Mouse (Mus musculus) forebrain, embryonic 11.5 days (tissue): ENCODE measurements around the gene Kcnk5. TPM values are rescaled to one million over a fixed set of nuclear protein-coding genes. Genes with fewer than 3 reads are reported as not detected.
A peak's percentile ranks its signal among the peaks of the same experiment; 100 is the strongest.

Source experiments
- ATAC-seq: fragments of 200-750 bp; cut with Nextera tagmentation; replicated peaks from 2 replicates; pipeline ENCODE4 v1.8.0; 2017; ENCODE audit warnings: moderate TSS enrichment; ENCODE audit not compliant: low FRiP score
- DNase-seq: peaks from one replicate; pipeline ENCODE4 v3.0.0-alpha.2; 2017; ENCODE audit warnings: low spot score
- H3K27ac ChIP-seq: fragments of 300-500 bp; sonication (generic); 2 replicates; pipeline ENCODE4 v1.5.1; 2014; ENCODE audit warnings: low read depth, low read length
- H3K27me3 ChIP-seq: fragments of 300-500 bp; sonication (generic); 2 replicates; pipeline ENCODE4 v1.6.1; 2014; ENCODE audit warnings: mild to moderate bottlenecking, low read length, mixed read lengths; ENCODE audit not compliant: control insufficient read depth, insufficient read depth
- H3K36me3 ChIP-seq: fragments of 300-500 bp; sonication (generic); 2 replicates; pipeline ENCODE4 v1.6.1; 2014; ENCODE audit warnings: mild to moderate bottlenecking, low read length, moderate library complexity, mixed read lengths; ENCODE audit not compliant: control insufficient read depth, insufficient read depth
- H3K4me1 ChIP-seq: fragments of 300-500 bp; sonication (generic); replicated peaks from 2 replicates; pipeline ENCODE4 v1.6.1; 2014; ENCODE audit warnings: low read length, mixed read lengths; ENCODE audit not compliant: control insufficient read depth, insufficient read depth
- H3K4me2 ChIP-seq: fragments of 300-500 bp; sonication (generic); 2 replicates; pipeline ENCODE4 v1.6.1; 2014; ENCODE audit warnings: low read depth, mild to moderate bottlenecking, low read length, moderate library complexity, mixed read lengths; ENCODE audit not compliant: severe bottlenecking
- H3K4me3 ChIP-seq: fragments of 300-500 bp; sonication (generic); 2 replicates; pipeline ENCODE4 v1.5.1; 2014; ENCODE audit warnings: low read depth, low read length
- H3K9ac ChIP-seq: fragments of 300-500 bp; sonication (generic); 2 replicates; pipeline ENCODE4 v1.6.1; 2014; ENCODE audit warnings: low read length
- H3K9me3 ChIP-seq: fragments of 300-500 bp; sonication (generic); 2 replicates; pipeline ENCODE4 v1.6.1; 2016; ENCODE audit warnings: low read length, mixed read lengths; ENCODE audit not compliant: control insufficient read depth
- WGBS: fragments of 180-500 bp; shearing (Covaris S2); extraction: QIAGEN DNeasy Blood & Tissue Kit; methylation state at CpG from one replicate; pipeline ENCODE4 v1.1.7; 2014; 5-methylcytosine and 5-hydroxymethylcytosine counted together
- polyA plus RNA-seq: library from polyadenylated mRNA; unstranded; fragments of >200 nt; fragmentation: Nextera tagmentation; extraction: Ambion mirVana; gene quantifications from 2 replicates; pipeline ENCODE4 v1.2.1, GENCODE M21; 2014

Kcnk5 gene
- polyA plus RNA-seq, 1 experiment from 2014 or later: 14.9 TPM

DNA sequence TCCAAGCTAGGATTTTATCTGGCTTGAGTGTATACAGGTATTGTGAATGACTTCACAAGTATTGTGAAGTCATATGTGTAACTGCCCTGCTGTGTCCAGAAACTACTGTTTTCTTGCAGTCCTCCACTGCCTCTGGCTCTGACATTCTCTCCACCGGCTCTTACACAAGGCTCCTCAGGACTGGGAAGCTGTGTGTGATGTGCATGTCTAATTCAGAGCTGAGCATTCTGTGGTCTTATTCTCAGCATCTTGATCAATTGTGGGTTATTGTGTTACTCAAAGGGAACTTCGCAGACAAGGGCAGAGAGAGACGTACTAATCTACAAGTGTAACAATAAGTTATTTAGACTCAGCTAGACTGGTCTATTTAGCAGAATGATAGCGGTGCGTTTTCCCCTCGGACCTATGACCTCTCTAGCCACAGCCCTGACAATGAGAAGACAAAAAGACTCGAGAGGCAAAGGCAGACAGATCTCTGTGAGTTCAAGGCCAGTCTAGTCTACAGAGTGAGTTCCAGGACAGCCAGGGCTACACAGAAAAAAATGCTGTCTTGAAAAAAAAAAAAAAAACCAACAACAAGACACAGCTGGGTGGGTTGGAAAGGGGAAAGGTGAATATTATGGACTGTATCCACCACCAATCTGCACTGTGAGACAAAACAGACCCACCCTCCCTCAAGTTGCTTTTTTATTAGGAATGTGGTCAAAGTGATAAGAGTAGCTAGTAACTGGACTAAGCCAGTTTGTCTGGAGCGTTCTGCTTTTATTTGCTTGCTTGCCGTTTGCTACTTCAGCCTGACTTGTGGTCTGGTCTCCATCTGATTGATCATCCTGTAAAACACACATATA, 30.4 kb upstream of the Kcnk5 start:
- ATAC-seq (peak; percentile 36), DNase-seq (no peak)
- Histone ChIP-seq H3K36me3 (no peaks in the 10 kb centered on the region), H3K4me2 (no peak overlapping the region), H3K27ac (no peak overlapping the region), H3K4me3 (no peak overlapping the region), H3K9ac (no peak overlapping the region), H3K27me3 (no peaks in the 10 kb centered on the region), H3K4me1 (peaks cover 3% of the 10 kb centered on the region), H3K9me3 (no peaks in the 10 kb centered on the region)
- 47% methylated on average over 9 of the region's 9 CpGs for whole genome bisulfite sequencing

GRCm38 (mm10) chr14:20209926-20210325, 28.3 kb upstream of the Kcnk5 start:
- no peak overlapping the region for H3K4me3 ChIP-seq

GRCm38 (mm10) chr14:20208435-20208834, 26.8 kb upstream of the Kcnk5 start:
- no peak overlapping the region for H3K4me2 ChIP-seq
- no peak overlapping the region for H3K27ac ChIP-seq
- H3K4me1 ChIP-seq: peaks cover 2% of the 10 kb centered on the region; the same call in 1 of the 2 replicates
- no peaks in the 10 kb centered on the region for H3K36me3 ChIP-seq
- no peaks in the 10 kb centered on the region for H3K27me3 ChIP-seq
- H3K9me3 ChIP-seq: no peaks in the 10 kb centered on the region
- ATAC-seq: peak; percentile 76
- peak; percentile 72 for DNase-seq
- no peak overlapping the region for H3K9ac ChIP-seq
- H3K4me3 ChIP-seq: no peak overlapping the region
- WGBS: 25% methylated on average over 6 of the region's 6 CpGs

More at GRCm38 (mm10) chr14:20209926-20210325, 28.3 kb upstream of the Kcnk5 start:
- no peaks in the 10 kb centered on the region for H3K27me3 ChIP-seq
- H3K4me2 ChIP-seq: no peak overlapping the region
- no peak overlapping the region for H3K9ac ChIP-seq
- H3K4me1 ChIP-seq: peaks cover 2% of the 10 kb centered on the region; the same call in 1 of the 2 replicates
- 79% methylated on average over 7 of the region's 7 CpGs for WGBS
- H3K9me3 ChIP-seq: no peaks in the 10 kb centered on the region
- no peak overlapping the region for H3K27ac ChIP-seq
- DNase-seq: no peak
- ATAC-seq: no peak
- no peaks in the 10 kb centered on the region for H3K36me3 ChIP-seq

DNA sequence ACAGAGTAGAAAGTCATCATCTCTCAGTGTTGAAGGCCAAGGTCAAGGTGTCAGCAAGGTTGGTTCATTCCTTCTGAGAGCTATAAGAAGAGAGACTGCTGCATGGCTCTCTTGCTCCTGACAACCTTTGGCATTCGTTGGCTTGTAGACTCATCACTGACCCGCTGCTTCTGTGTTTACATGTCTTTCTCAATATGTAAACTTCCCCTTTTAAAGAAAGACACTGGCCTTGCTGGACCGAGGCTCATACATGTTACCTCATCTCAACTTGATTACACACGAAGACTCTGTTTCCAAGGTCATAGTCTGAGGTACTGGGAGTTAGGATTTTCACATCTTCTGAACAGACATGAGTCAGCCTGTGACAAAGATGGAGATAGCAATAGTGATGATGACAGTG, 24.1 kb upstream of the Kcnk5 start:
- Histone ChIP-seq H3K4me1 (peaks cover 2% of the 10 kb centered on the region; the same call in 1 of the 2 replicates), H3K9me3 (no peaks in the 10 kb centered on the region), H3K4me2 (no peak overlapping the region), H3K9ac (no peak overlapping the region), H3K36me3 (no peaks in the 10 kb centered on the region), H3K27me3 (no peaks in the 10 kb centered on the region), H3K4me3 (no peak overlapping the region), H3K27ac (no peak overlapping the region)
- DNase-seq (no peak), ATAC-seq (no peak)
- 94% methylated on average over 4 of the region's 4 CpGs for WGBS

DNA sequence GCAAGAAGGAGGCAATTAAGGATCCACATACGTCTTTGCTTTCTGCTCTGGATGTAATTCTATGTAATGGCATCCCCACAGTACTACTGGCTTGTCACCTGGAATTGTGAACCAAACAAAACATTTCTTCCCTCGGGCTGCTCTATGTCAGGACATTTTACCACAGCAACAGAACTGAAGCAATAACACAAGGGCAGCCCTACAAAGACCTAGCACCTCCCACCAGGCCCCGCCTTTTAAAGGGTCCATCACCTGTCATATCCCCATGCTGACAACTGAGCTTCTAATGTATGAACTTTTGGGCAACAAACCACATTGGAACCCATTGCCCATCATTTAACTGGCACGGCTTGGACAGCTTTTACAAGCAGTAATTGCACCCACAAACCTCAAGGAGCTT, 21.7 kb upstream of the Kcnk5 start:
- WGBS: 62% methylated on average over 4 of the region's 4 CpGs
- no peak overlapping the region for H3K9ac ChIP-seq

GRCm38 (mm10) chr14:20202655-20203181, 21.1 kb upstream of the Kcnk5 start:
- Histone ChIP-seq H3K27me3 (no peaks in the 10 kb centered on the region), H3K36me3 (no peaks in the 10 kb centered on the region), H3K9me3 (no peaks in the 10 kb centered on the region), H3K27ac (no peak overlapping the region), H3K4me1 (no peaks in the 10 kb centered on the region), H3K9ac (no peak overlapping the region), H3K4me3 (no peak overlapping the region), H3K4me2 (no peak overlapping the region)
- DNase-seq: no peak
- no peak for ATAC-seq
- 93% methylated on average over 5 of the region's 5 CpGs for WGBS

More for the DNA sequence above, 21.7 kb upstream of the Kcnk5 start:
- ATAC-seq: no peak
- Histone ChIP-seq H3K36me3 (no peaks in the 10 kb centered on the region), H3K27ac (no peak overlapping the region), H3K4me2 (no peak overlapping the region), H3K27me3 (no peaks in the 10 kb centered on the region), H3K4me1 (no peaks in the 10 kb centered on the region; the same call in 1 of the 2 replicates), H3K9me3 (no peaks in the 10 kb centered on the region), H3K4me3 (no peak overlapping the region)
- DNase-seq: no peak

DNA sequence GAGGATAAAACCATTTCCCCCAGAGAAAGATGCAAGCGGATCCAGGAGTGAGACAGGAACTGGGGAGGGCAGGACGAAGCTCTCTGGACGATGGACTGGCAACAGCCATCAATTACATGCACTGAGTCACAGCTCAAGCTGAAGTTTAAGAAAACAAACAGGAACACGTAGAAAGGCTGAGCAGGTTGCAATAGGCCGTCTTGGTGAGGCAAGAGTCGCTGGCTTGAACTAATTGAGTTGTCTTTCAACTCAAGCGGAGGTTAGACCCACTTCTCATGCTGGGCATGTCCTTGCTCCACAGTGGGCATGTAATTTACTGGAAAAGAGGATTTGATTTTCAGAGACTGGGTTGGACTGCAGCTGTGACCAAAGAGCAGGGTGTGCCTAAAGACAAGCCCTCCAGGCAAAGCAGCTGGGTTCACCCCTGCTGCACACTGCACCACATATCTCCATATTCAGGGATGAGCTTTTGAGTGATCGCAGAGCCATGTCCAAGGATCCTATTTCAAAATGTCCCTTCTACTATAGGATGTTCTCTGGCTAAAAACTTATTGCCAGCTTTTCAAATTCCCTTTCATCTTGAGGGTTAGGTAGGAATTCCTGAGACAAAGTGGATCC, 19.6 kb upstream of the Kcnk5 start:
- Histone ChIP-seq H3K4me3 (no peak overlapping the region), H3K4me1 (no peaks in the 10 kb centered on the region), H3K9me3 (no peaks in the 10 kb centered on the region), H3K4me2 (no peak overlapping the region), H3K36me3 (no peaks in the 10 kb centered on the region), H3K27me3 (no peaks in the 10 kb centered on the region), H3K9ac (no peak overlapping the region), H3K27ac (no peak overlapping the region)
- ATAC-seq: no peak
- 61% methylated on average over 8 of the region's 8 CpGs for WGBS
- DNase-seq: no peak

- no peak overlapping the region for H3K27ac ChIP-seq
- WGBS: 81% methylated on average over 4 of the region's 4 CpGs
- no peak for ATAC-seq
Observed at GRCm38 (mm10) chr14:20193103-20193715, 11.6 kb upstream of the Kcnk5 start.

More at GRCm38 (mm10) chr14:20193103-20193715, 11.6 kb upstream of the Kcnk5 start:
- no peak for DNase-seq
- Histone ChIP-seq H3K4me3 (no peak overlapping the region), H3K4me1 (peaks cover 2% of the 10 kb centered on the region; the same call in 1 of the 2 replicates), H3K4me2 (no peak overlapping the region), H3K9ac (no peak overlapping the region), H3K27me3 (no peaks in the 10 kb centered on the region), H3K36me3 (no peaks in the 10 kb centered on the region), H3K9me3 (no peaks in the 10 kb centered on the region)
